Mouse (Mus musculus): Measurements from ENCODE around the gene Slc35b1. TPM values are rescaled to one million over a fixed set of nuclear protein-coding genes. Genes with fewer than 3 reads are reported as not detected.
A peak's percentile ranks its signal among the peaks of the same experiment; 100 is the strongest.

The Slc35b1 gene
- total and polyA plus RNA-seq, 3 experiments = 47.0 to 125 (median 75.1) TPM

DNA sequence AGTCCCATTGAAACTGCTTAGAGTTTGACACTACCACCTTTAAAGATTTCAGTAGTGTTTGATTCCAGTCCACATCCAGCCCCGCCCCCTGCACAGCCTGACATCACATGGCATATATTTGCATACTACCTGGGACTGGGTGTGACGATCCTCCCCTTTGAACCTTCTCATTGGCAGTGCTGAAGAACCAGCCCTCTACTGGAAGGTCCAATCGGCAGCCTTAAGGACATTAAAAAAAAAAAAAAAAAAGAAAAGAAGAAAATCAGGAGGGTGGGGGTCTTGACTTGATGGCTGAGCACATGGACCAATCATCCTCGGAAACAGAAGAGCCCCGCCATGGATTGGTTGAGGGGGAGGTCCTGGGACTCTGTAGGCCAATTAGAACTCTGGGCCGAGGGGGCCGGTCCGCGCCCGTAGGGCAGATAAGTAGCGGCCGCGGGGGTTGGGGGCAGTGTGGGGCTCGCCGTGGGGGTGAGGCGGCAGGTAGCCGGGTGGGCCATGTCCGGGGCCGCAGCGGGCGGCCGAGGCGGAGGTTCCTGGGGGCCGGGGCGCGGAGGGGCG is 47.8 kb upstream of the Slc35b1 start, which contains the start of gene Fam117a:
TSS of gene Fam117a (plus strand) at position 451 of the 561 bp plus-strand sequence.
- H3K9me3 ChIP-seq (replicated peaks; ENCODE audit: low read length) = no peaks in the 10 kb centered on the region
- no peak within 1 kb of the TSS for H3K27ac ChIP-seq (ENCODE audit: insufficient read depth, low read depth)
- in situ Hi-C loops (cut with MboI; ENCODE audit: low pct_ligation_motif_present, low pct_unique_long_range_greater_than_20kb, low sequenced_read_pairs) (no loop called here), dilution Hi-C loops (cut with MboI; ENCODE audit: extremely low pct_ligation_motif_present, extremely low pct_unique_long_range_greater_than_20kb, low sequenced_read_pairs) (no loop called here)
- peak; percentile 88 for DNase-seq (ENCODE audit: extremely low read depth)
- H3K79me2 ChIP-seq (replicated peaks; ENCODE audit: control insufficient read depth, extremely low read depth, insufficient read depth, poor library complexity, severe bottlenecking) = no peaks in the 10 kb centered on the region
- H3K4me3 ChIP-seq (replicated peaks in 1 of 3; ENCODE audit: low read depth in 2 of 3, low read length in 2 of 3, poor library complexity in 1 of 3) = peak within 1 kb of the TSS; percentile 40 to 66 (median 44)
- peaks cover 76% of the 10 kb centered on the region for H3K27me3 ChIP-seq (replicated peaks)
- TF ChIP-seq CHD2 (IDR thresholded peaks at IDR 0.05; ENCODE audit: low read length) (peak; percentile 91), ETS1 (conservative IDR thresholded peaks at IDR 0.05; ENCODE audit: low read depth, low read length) (no peak), MAX (IDR thresholded peaks at IDR 0.05; ENCODE audit: low read length) (peak; percentile 85), USF1 (IDR thresholded peaks at IDR 0.05; ENCODE audit: low read depth, low read length) (peak; percentile 73), MYC (IDR thresholded peaks at IDR 0.05; ENCODE audit: low read depth, low read length) (peak; percentile 45; the same call in 1 of the 2 replicates), BHLHE40 (IDR thresholded peaks at IDR 0.05; ENCODE audit: low read depth, low read length) (no peak; the same call in 1 of the 2 replicates), ZC3H11A (IDR thresholded peaks at IDR 0.05; ENCODE audit: low read depth, low read length) (no peak), KAT2A (IDR thresholded peaks at IDR 0.05; ENCODE audit: insufficient replicate concordance, low read length) (no peak), UBTF (IDR thresholded peaks at IDR 0.05; ENCODE audit: low read depth, low read length) (no peak), PAX5 (IDR thresholded peaks at IDR 0.05; ENCODE audit: low read length) (no peak), TCF12 (IDR thresholded peaks at IDR 0.05; ENCODE audit: low read depth, low read length) (0 out of 2 replicates have a peak, but pooled peaks have one; percentile 25), MEF2A (IDR thresholded peaks at IDR 0.05; ENCODE audit: borderline replicate concordance, low read depth, low read length) (no peak), CTCF (conservative IDR thresholded peaks at IDR 0.05 in 1 of 2, IDR thresholded peaks at IDR 0.05 in 1 of 2; ENCODE audit: low read depth in 2 of 2, low read length in 2 of 2) (no peak), CHD1 (IDR thresholded peaks at IDR 0.05; ENCODE audit: low read depth, low read length) (no peak), JUND (conservative IDR thresholded peaks at IDR 0.05; ENCODE audit: low read depth, low read length) (no peak), JUN (IDR thresholded peaks at IDR 0.05; ENCODE audit: insufficient read depth, low read depth, low read length) (no peak), TBP (conservative IDR thresholded peaks at IDR 0.05; ENCODE audit: low read depth, low read length) (0 out of 2 replicates have a peak, but pooled peaks have one; percentile 50), ZNF384 (IDR thresholded peaks at IDR 0.05; ENCODE audit: low read depth, low read length) (peak; percentile 98), USF2 (conservative IDR thresholded peaks at IDR 0.05; ENCODE audit: low read depth, low read length) (peak; percentile 60), POLR2AphosphoS2 (IDR thresholded peaks at IDR 0.05; ENCODE audit: low read depth, low read length) (no peak), POLR2A (IDR thresholded peaks at IDR 0.05; ENCODE audit: low read depth, low read length) (peak; percentile 70; the same call in 1 of the 2 replicates), EP300 (IDR thresholded peaks at IDR 0.05; ENCODE audit: low read length) (no peak; the same call in 1 of the 2 replicates), NRF1 (IDR thresholded peaks at IDR 0.05; ENCODE audit: low read depth, low read length) (no peak), MAFK (IDR thresholded peaks at IDR 0.05; ENCODE audit: insufficient replicate concordance, low read length) (no peak), IRF4 (IDR thresholded peaks at IDR 0.05; ENCODE audit: low read depth, low read length) (no peak), SMC3 (IDR thresholded peaks at IDR 0.05; ENCODE audit: low read depth, low read length) (no peak), MAZ (IDR thresholded peaks at IDR 0.05; ENCODE audit: low read depth, low read length) (peak; percentile 81; the same call in 1 of the 2 replicates), GABPA (IDR thresholded peaks at IDR 0.05; ENCODE audit: insufficient replicate concordance, low read depth, low read length) (no peak), E2F4 (IDR thresholded peaks at IDR 0.05; ENCODE audit: insufficient replicate concordance, low read depth, low read length) (no peak), RAD21 (IDR thresholded peaks at IDR 0.05; ENCODE audit: low read depth, low read length) (no peak), RCOR1 (conservative IDR thresholded peaks at IDR 0.05; ENCODE audit: low read depth, low read length) (no peak), MXI1 (IDR thresholded peaks at IDR 0.05; ENCODE audit: low read depth, low read length) (peak; percentile 60; the same call in 1 of the 2 replicates), HCFC1 (IDR thresholded peaks at IDR 0.05; ENCODE audit: low read depth, low read length) (peak; percentile 48), NELFE (IDR thresholded peaks at IDR 0.05; ENCODE audit: low read depth, low read length) (no peak), ZMIZ1 (IDR thresholded peaks at IDR 0.05; ENCODE audit: low read depth, low read length) (0 out of 2 replicates have a peak, but pooled peaks have one; percentile 39), ZKSCAN1 (IDR thresholded peaks at IDR 0.05; ENCODE audit: borderline replicate concordance, low read depth, low read length) (no peak), SIN3A (IDR thresholded peaks at IDR 0.05; ENCODE audit: low read length) (0 out of 2 replicates have a peak, but pooled peaks have one; percentile 42), ELF1 (IDR thresholded peaks at IDR 0.05; ENCODE audit: low read depth, low read length) (no peak)
- H3K36me3 ChIP-seq (replicated peaks in 1 of 2; ENCODE audit: control insufficient read depth in 1 of 2, insufficient read depth in 1 of 2, low read length in 1 of 2) = no peaks in the 10 kb centered on the region
- peak within 1 kb of the TSS; percentile 41 for H3K9ac ChIP-seq (ENCODE audit: insufficient read depth, low read depth)
- H3K4me2 ChIP-seq (ENCODE audit: insufficient read depth, low read depth, poor library complexity, severe bottlenecking) = peak within 1 kb of the TSS; percentile 91
- H3K4me1 ChIP-seq (ENCODE audit: control insufficient read depth in 1 of 2, insufficient read depth in 2 of 2) = peaks cover 7 to 33% of the 10 kb centered on the region in 2 experiments; a peak in 3 of 4 replicates

All from CH12.LX (cell line).